Mouse (Mus musculus): Measurements from ENCODE around the gene Dnmbp. TPM values are rescaled to one million over a fixed set of nuclear protein-coding genes. Genes with fewer than 3 reads are reported as not detected.
A peak's percentile ranks its signal among the peaks of the same experiment; 100 is the strongest.

The Dnmbp gene
- polyA plus RNA-seq, 1 experiment from 2014 or later: 7.4 TPM

GRCm38 (mm10) chr19:43920453-43921300, 19.3 kb downstream of the Dnmbp start:
- WGBS: 18% methylated on average over 32 of the region's 32 CpGs

DNA sequence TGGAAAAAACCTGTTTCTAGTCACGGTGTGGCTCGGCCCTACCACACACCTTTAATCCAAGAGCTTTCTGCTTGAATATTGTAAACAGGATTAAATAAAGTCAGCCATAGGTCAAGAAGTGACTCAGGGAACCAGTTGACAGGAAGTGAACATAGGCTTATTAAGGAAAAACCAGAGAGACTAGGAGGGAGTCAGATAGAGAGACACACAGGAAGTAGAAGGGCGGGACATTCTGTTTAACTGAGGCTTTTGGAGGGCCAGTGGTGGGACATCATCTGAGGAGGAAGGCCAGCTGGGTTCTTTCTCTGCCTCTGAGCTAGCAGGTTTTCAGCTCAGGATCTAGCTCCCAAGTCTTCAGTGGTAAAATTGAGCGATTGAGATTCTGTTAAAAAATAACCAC, 20.1 kb downstream of the Dnmbp start:
- Histone ChIP-seq H3K4me1 (ENCODE audit: control insufficient read depth, insufficient read depth, low read length) (no peaks in the 10 kb centered on the region), H3K4me2 (ENCODE audit: low read length) (no peak overlapping the region), H3K27ac (ENCODE audit: low read length) (no peak overlapping the region), H3K4me3 (ENCODE audit: low read depth, low read length) (no peak overlapping the region), H3K36me3 (ENCODE audit: control insufficient read depth, insufficient read depth, low read length) (no peaks in the 10 kb centered on the region), H3K27me3 (ENCODE audit: control insufficient read depth, insufficient read depth, low read depth, low read length) (no peaks in the 10 kb centered on the region), H3K9me3 (replicated peaks; ENCODE audit: control insufficient read depth, low read length, poor library complexity, severe bottlenecking) (no peaks in the 10 kb centered on the region), H3K9ac (ENCODE audit: low read depth, low read length) (no peak overlapping the region)
- 88% methylated on average over 4 of the region's 4 CpGs for WGBS
- no peak for ATAC-seq

More at GRCm38 (mm10) chr19:43920453-43921300, 19.3 kb downstream of the Dnmbp start:
- no peaks in the 10 kb centered on the region for H3K36me3 ChIP-seq (ENCODE audit: control insufficient read depth, insufficient read depth, low read length)
- no peaks in the 10 kb centered on the region for H3K4me1 ChIP-seq (ENCODE audit: control insufficient read depth, insufficient read depth, low read length)
- H3K27ac ChIP-seq (ENCODE audit: low read length): no peak overlapping the region
- ATAC-seq: no peak
- no peaks in the 10 kb centered on the region for H3K27me3 ChIP-seq (ENCODE audit: control insufficient read depth, insufficient read depth, low read depth, low read length)
- peak overlapping the region; percentile 1; the same call in 1 of the 2 replicates for H3K4me2 ChIP-seq (ENCODE audit: low read length)
- no peaks in the 10 kb centered on the region for H3K9me3 ChIP-seq (replicated peaks; ENCODE audit: control insufficient read depth, low read length, poor library complexity, severe bottlenecking)
- H3K9ac ChIP-seq (ENCODE audit: low read depth, low read length): no peak overlapping the region
- H3K4me3 ChIP-seq (ENCODE audit: low read depth, low read length): no peak overlapping the region

GRCm38 (mm10) chr19:43918834-43919233, 21.2 kb downstream of the Dnmbp start:
- H3K27me3 ChIP-seq (ENCODE audit: control insufficient read depth, insufficient read depth, low read depth, low read length): no peaks in the 10 kb centered on the region
- no peaks in the 10 kb centered on the region for H3K36me3 ChIP-seq (ENCODE audit: control insufficient read depth, insufficient read depth, low read length)
- no peak overlapping the region for H3K4me2 ChIP-seq (ENCODE audit: low read length)
- no peak overlapping the region for H3K27ac ChIP-seq (ENCODE audit: low read length)
- H3K9ac ChIP-seq (ENCODE audit: low read depth, low read length): no peak overlapping the region
- H3K4me3 ChIP-seq (ENCODE audit: low read depth, low read length): no peak overlapping the region
- no peaks in the 10 kb centered on the region for H3K9me3 ChIP-seq (replicated peaks; ENCODE audit: control insufficient read depth, low read length, poor library complexity, severe bottlenecking)
- H3K4me1 ChIP-seq (ENCODE audit: control insufficient read depth, insufficient read depth, low read length): no peaks in the 10 kb centered on the region
- no peak for ATAC-seq
- WGBS: 77% methylated on average over 3 of the region's 3 CpGs

DNA sequence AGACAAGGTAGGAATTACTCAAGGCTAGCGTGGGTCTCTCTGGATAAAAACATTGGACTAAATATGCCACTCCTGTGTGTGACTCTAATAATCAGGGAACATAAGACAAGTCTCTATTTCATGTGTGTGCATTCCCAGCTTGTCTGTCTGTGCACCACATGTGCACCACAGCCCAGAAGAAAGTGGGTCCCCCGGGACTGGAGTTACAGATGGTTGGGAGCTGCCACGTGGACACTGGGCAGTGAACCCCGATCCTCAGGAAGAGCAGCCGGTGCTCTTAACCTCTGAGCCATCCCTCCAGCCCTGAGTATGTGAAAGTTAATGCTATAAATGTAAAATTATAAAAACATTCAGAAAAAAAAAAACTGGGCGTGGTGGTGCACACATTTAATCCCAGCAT, 22.2 kb downstream of the Dnmbp start:
- no peak overlapping the region for H3K9ac ChIP-seq (ENCODE audit: low read depth, low read length)
- H3K27ac ChIP-seq (ENCODE audit: low read length): no peak overlapping the region
- no peak for ATAC-seq
- no peaks in the 10 kb centered on the region for H3K9me3 ChIP-seq (replicated peaks; ENCODE audit: control insufficient read depth, low read length, poor library complexity, severe bottlenecking)
- no peaks in the 10 kb centered on the region for H3K27me3 ChIP-seq (ENCODE audit: control insufficient read depth, insufficient read depth, low read depth, low read length)
- 90% methylated on average over 6 of the region's 6 CpGs for WGBS
- H3K4me1 ChIP-seq (ENCODE audit: control insufficient read depth, insufficient read depth, low read length): no peaks in the 10 kb centered on the region
- H3K4me3 ChIP-seq (ENCODE audit: low read depth, low read length): no peak overlapping the region
- H3K4me2 ChIP-seq (ENCODE audit: low read length): no peak overlapping the region
- no peaks in the 10 kb centered on the region for H3K36me3 ChIP-seq (ENCODE audit: control insufficient read depth, insufficient read depth, low read length)

- H3K36me3 ChIP-seq (ENCODE audit: control insufficient read depth, insufficient read depth, low read length): no peaks in the 10 kb centered on the region
- H3K4me2 ChIP-seq (ENCODE audit: low read length): no peak overlapping the region
- no peak for ATAC-seq
- WGBS: 83% methylated on average over 2 of the region's 2 CpGs
- H3K27ac ChIP-seq (ENCODE audit: low read length): no peak overlapping the region
- no peaks in the 10 kb centered on the region for H3K4me1 ChIP-seq (ENCODE audit: control insufficient read depth, insufficient read depth, low read length)
- H3K9ac ChIP-seq (ENCODE audit: low read depth, low read length): no peak overlapping the region
- H3K27me3 ChIP-seq (ENCODE audit: control insufficient read depth, insufficient read depth, low read depth, low read length): no peaks in the 10 kb centered on the region
- no peaks in the 10 kb centered on the region for H3K9me3 ChIP-seq (replicated peaks; ENCODE audit: control insufficient read depth, low read length, poor library complexity, severe bottlenecking)
- no peak overlapping the region for H3K4me3 ChIP-seq (ENCODE audit: low read depth, low read length)
These were observed 22.6 kb downstream of the Dnmbp start for GRCm38 (mm10) chr19:43917406-43917691.

DNA sequence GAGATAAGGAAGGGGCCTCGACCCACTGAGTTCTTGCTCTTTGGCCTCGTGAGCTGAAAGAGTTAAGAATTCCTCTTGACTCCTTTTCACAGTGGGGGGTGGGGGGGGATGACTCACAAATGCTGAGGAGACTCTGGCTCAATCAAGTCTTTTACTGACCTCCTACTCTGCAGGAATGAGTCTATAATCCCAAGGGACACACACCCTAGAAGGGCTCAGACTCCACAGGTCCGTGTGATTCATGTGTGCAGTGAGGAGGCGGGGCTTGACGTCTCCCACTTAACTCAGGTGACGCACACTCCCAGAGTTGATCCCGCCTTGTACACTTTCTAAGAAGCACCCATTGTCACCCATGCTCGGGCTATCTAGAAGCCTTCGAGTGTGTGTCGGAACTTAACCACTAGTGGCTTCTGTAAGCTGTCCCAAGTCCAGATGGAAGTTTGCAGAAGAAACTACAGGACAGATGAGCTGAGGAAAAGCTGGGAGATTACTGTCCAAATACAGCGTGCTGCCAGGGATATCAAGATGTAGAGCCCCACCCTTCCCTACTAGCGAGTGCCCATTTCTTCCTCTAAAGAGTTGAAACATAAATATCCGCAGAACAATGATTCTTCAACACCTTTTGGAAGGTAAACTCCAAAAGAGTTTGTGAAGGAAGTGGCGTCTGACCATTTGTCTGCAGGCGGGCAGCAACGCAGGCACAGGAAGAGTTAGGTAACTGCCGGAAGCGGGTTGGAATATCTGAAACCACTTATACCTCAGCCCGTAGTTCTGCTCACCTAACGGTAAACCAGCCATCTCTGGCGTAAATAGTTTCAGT, 23.2 kb downstream of the Dnmbp start:
- 70% methylated on average over 21 of the region's 21 CpGs for WGBS
- no peak overlapping the region for H3K4me3 ChIP-seq (ENCODE audit: low read depth, low read length)

GRCm38 (mm10) chr19:43915431-43915830, 24.6 kb downstream of the Dnmbp start:
- ATAC-seq: no peak
- Histone ChIP-seq H3K4me3 (ENCODE audit: low read depth, low read length) (no peak overlapping the region), H3K9ac (ENCODE audit: low read depth, low read length) (no peak overlapping the region), H3K36me3 (ENCODE audit: control insufficient read depth, insufficient read depth, low read length) (no peaks in the 10 kb centered on the region), H3K4me2 (ENCODE audit: low read length) (no peak overlapping the region), H3K4me1 (ENCODE audit: control insufficient read depth, insufficient read depth, low read length) (no peaks in the 10 kb centered on the region), H3K27ac (ENCODE audit: low read length) (no peak overlapping the region), H3K27me3 (ENCODE audit: control insufficient read depth, insufficient read depth, low read depth, low read length) (no peaks in the 10 kb centered on the region), H3K9me3 (replicated peaks; ENCODE audit: control insufficient read depth, low read length, poor library complexity, severe bottlenecking) (no peaks in the 10 kb centered on the region)
- WGBS: 81% methylated on average over 9 of the region's 9 CpGs

More for the DNA sequence above, 23.2 kb downstream of the Dnmbp start:
- no peaks in the 10 kb centered on the region for H3K4me1 ChIP-seq (ENCODE audit: control insufficient read depth, insufficient read depth, low read length)
- H3K4me2 ChIP-seq (ENCODE audit: low read length): no peak overlapping the region
- no peak for ATAC-seq
- H3K9me3 ChIP-seq (replicated peaks; ENCODE audit: control insufficient read depth, low read length, poor library complexity, severe bottlenecking): no peaks in the 10 kb centered on the region
- no peak overlapping the region for H3K27ac ChIP-seq (ENCODE audit: low read length)
- no peaks in the 10 kb centered on the region for H3K36me3 ChIP-seq (ENCODE audit: control insufficient read depth, insufficient read depth, low read length)
- no peak overlapping the region for H3K9ac ChIP-seq (ENCODE audit: low read depth, low read length)
- H3K27me3 ChIP-seq (ENCODE audit: control insufficient read depth, insufficient read depth, low read depth, low read length): no peaks in the 10 kb centered on the region

DNA sequence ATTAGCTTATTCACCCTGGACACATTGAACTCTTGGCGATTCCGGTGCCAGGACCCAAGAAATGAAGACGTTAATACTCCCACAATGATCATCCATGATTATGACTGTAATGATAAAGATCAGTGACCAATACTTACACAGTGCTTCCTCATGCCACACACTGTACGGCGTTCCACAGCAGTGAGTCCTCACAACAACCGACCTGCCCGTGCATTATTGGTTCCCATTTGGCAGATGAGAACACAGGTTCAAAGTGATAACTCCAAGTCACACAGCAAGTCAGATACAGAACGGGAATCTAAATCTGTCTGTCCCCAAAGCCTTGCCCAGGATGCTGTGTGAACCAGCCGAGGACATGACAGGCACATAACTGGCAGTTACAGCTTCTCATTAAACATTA, 25.0 kb downstream of the Dnmbp start:
- H3K4me1 ChIP-seq (ENCODE audit: control insufficient read depth, insufficient read depth, low read length): no peaks in the 10 kb centered on the region
- WGBS: 91% methylated on average over 9 of the region's 9 CpGs
- no peak overlapping the region for H3K4me3 ChIP-seq (ENCODE audit: low read depth, low read length)
- H3K4me2 ChIP-seq (ENCODE audit: low read length): no peak overlapping the region
- no peak overlapping the region for H3K9ac ChIP-seq (ENCODE audit: low read depth, low read length)
- H3K27me3 ChIP-seq (ENCODE audit: control insufficient read depth, insufficient read depth, low read depth, low read length): no peaks in the 10 kb centered on the region
- H3K36me3 ChIP-seq (ENCODE audit: control insufficient read depth, insufficient read depth, low read length): no peaks in the 10 kb centered on the region; the same call in 1 of the 2 replicates
- H3K9me3 ChIP-seq (replicated peaks; ENCODE audit: control insufficient read depth, low read length, poor library complexity, severe bottlenecking): no peaks in the 10 kb centered on the region
- H3K27ac ChIP-seq (ENCODE audit: low read length): no peak overlapping the region
- ATAC-seq: no peak

Data from midbrain, embryonic 16.5 days (tissue).